25 mouse cellular contexts compared by ENCODE assay signal in genomic region chr14:52061798-52062197, GRCm38 (mm10). TPM values are rescaled to one million over a fixed set of nuclear protein-coding genes. Genes with fewer than 3 reads are reported as not detected.
DNase-seq lines count a peak whose midpoint lies in the region; ATAC-seq and TF ChIP-seq lines count a peak whose summit lies in the region.
"Had no signal": no experiment of that assay in that cellular context is flagged by ENCODE, and none has a peak within 500 bp of the region (broad histone marks: within the 10 kb centered on the region; RNA-seq: fewer than 3 reads in every experiment).

No protein-coding gene starts in this region.

- H3K27ac ChIP-seq in cerebellum, adult 2 months (ENCODE audit: insufficient read depth, low read length), result peak overlapping the region; percentile 44
- no peak overlapping the region for H3K27ac ChIP-seq in intestine, embryonic 16.5 days (ENCODE audit: low read length)
- H3K27ac ChIP-seq: embryonic facial prominence, embryonic 13.5 days; forebrain, embryonic 13.5 days; gastrocnemius, adult 2 months; heart, embryonic 10.5 days; hindbrain, embryonic 13.5 days; hindbrain, postnatal 0 days; kidney, embryonic 15.5 days had no signal

- no peak for ATAC-seq in cerebellum, adult (ENCODE audit: insufficient number of reproducible peaks, low FRiP score, low TSS enrichment)
- ATAC-seq in intestine, embryonic 16.5 days, result no peak
- ATAC-seq: forebrain, embryonic 13.5 days; forebrain, postnatal 0 days; hindbrain, postnatal 0 days had no signal

- 61% methylated on average over 8 of the region's 8 CpGs for WGBS in cerebellum, adult 2 months
- WGBS in intestine, embryonic 16.5 days, result 87% methylated on average over 8 of the region's 8 CpGs

- DNase-seq in cerebellum, adult 11-12 months, result peak; percentile 66
- peak; percentile 64 to 67 for DNase-seq in cerebellum, adult 2 months
- peak; percentile 56 to 57 for DNase-seq in cerebellum, postnatal 10 days
- no peak for DNase-seq in adrenal gland, postnatal 10 days
- no peak for DNase-seq in kidney, adult 18-20 months
- DNase-seq: adrenal gland, adult 8-10 months; forebrain, postnatal 0 days; gastrocnemius, adult 2 months; gastrocnemius, postnatal 25 days; heart, adult 18-20 months; heart, postnatal 10 days; kidney, adult 2 months had no signal

- H3K36me3 ChIP-seq in E14TG2a.4 (ENCODE audit: insufficient read depth, low read length), result no peaks in the 10 kb centered on the region; the same call in 1 of the 2 replicates
- H3K36me3 ChIP-seq in intestine, embryonic 16.5 days (ENCODE audit: control insufficient read depth, insufficient read depth, low read length), result no peaks in the 10 kb centered on the region
- H3K36me3 ChIP-seq: embryonic facial prominence, embryonic 13.5 days; heart, embryonic 10.5 days; hindbrain, embryonic 13.5 days; kidney, embryonic 15.5 days had no signal

- H3K4me2 ChIP-seq in intestine, embryonic 16.5 days (ENCODE audit: low read depth, low read length), result no peak overlapping the region
- H3K4me2 ChIP-seq: embryonic facial prominence, embryonic 13.5 days; forebrain, embryonic 13.5 days; hindbrain, embryonic 13.5 days; kidney, embryonic 15.5 days had no signal

- H3K4me3 ChIP-seq in E14TG2a.4 (replicated peaks; ENCODE audit: low read length), result 0 out of 2 replicates have a peak overlapping the region, but pooled peaks have one; percentile 5
- no peak overlapping the region for H3K4me3 ChIP-seq in cerebellum, adult 2 months (replicated peaks; ENCODE audit: insufficient read depth, low read depth, low read length)
- H3K4me3 ChIP-seq in intestine, embryonic 16.5 days (ENCODE audit: low read length), result no peak overlapping the region
- H3K4me3 ChIP-seq: embryonic facial prominence, embryonic 13.5 days; forebrain, embryonic 13.5 days; gastrocnemius, adult 2 months; heart, embryonic 10.5 days; hindbrain, embryonic 13.5 days; kidney, embryonic 15.5 days had no signal

- peaks cover 68% of the 10 kb centered on the region for H3K4me1 ChIP-seq in E14TG2a.4 (replicated peaks; ENCODE audit: low read depth, low read length)
- H3K4me1 ChIP-seq in cerebellum, adult 2 months (ENCODE audit: control insufficient read depth, insufficient read depth, low read length), result peaks cover 26% of the 10 kb centered on the region
- no peaks in the 10 kb centered on the region; the same call in 1 of the 2 replicates for H3K4me1 ChIP-seq in intestine, embryonic 16.5 days (ENCODE audit: control insufficient read depth, insufficient read depth, low read length)
- H3K4me1 ChIP-seq: embryonic facial prominence, embryonic 13.5 days; forebrain, embryonic 13.5 days; heart, embryonic 10.5 days; hindbrain, embryonic 13.5 days; kidney, embryonic 15.5 days had no signal

- H3K9me3 ChIP-seq in E14TG2a.4 (ENCODE audit: low read length), result peaks cover 3% of the 10 kb centered on the region; the same call in 1 of the 2 replicates
- H3K9me3 ChIP-seq in intestine, embryonic 16.5 days (ENCODE audit: control insufficient read depth, low read length), result no peaks in the 10 kb centered on the region
- H3K9me3 ChIP-seq: embryonic facial prominence, embryonic 13.5 days; forebrain, embryonic 13.5 days; heart, embryonic 10.5 days; hindbrain, embryonic 13.5 days; kidney, embryonic 15.5 days had no signal

- H3K9ac ChIP-seq in intestine, embryonic 16.5 days (ENCODE audit: low read depth, low read length), result no peak overlapping the region
- H3K9ac ChIP-seq: embryonic facial prominence, embryonic 13.5 days; forebrain, embryonic 13.5 days; forebrain, postnatal 0 days; hindbrain, embryonic 13.5 days; kidney, embryonic 15.5 days had no signal

- no peaks in the 10 kb centered on the region for H3K27me3 ChIP-seq in E14TG2a.4 (ENCODE audit: insufficient read depth, low read length)
- H3K27me3 ChIP-seq in cerebellum, adult 2 months (ENCODE audit: control insufficient read depth, insufficient read depth, low read length), result no peaks in the 10 kb centered on the region
- H3K27me3 ChIP-seq in intestine, embryonic 16.5 days (replicated peaks; ENCODE audit: control insufficient read depth, insufficient read depth, low read length), result no peaks in the 10 kb centered on the region
- H3K27me3 ChIP-seq: embryonic facial prominence, embryonic 13.5 days; forebrain, embryonic 13.5 days; hindbrain, embryonic 13.5 days; kidney, embryonic 15.5 days had no signal

- no peak for TF ChIP-seq CTCF in E14TG2a.4 (conservative IDR thresholded peaks at IDR 0.05; ENCODE audit: low read length)
- no peak for TF ChIP-seq CTCF in cerebellum, adult 2 months (IDR thresholded peaks at IDR 0.05; ENCODE audit: borderline replicate concordance, insufficient read depth, low read depth, low read length)

- TF ChIP-seq POLR2A in cerebellum, adult 2 months (IDR thresholded peaks at IDR 0.05; ENCODE audit: borderline replicate concordance, insufficient read depth, low read length), result no peak

RNA-seq across cellular contexts. Expression of gene Olfr221, which starts 19.5 kb away (rescaled TPM):
- polyA plus RNA-seq in cerebellum, adult 2 months (2012; rRNA removed), result 0.03 and 0.10 TPM in 2 replicates
- total RNA-seq in adrenal gland, postnatal 10 days (2021), result not detected
- not detected in 2 replicates for polyA plus RNA-seq in intestine, embryonic 16.5 days (2015; fragmentation: Nextera tagmentation; extraction: Ambion mirVana)
- total RNA-seq: adrenal gland, adult 8-10 months; forebrain, postnatal 0 days; gastrocnemius, adult 2 months; gastrocnemius, postnatal 25 days; heart, adult 18-20 months; heart, postnatal 10 days; hematopoietic stem cell, adult 5-6 weeks; hindbrain, postnatal 0 days had no signal
- polyA plus RNA-seq: C2C12; embryonic facial prominence, embryonic 13.5 days; forebrain, embryonic 13.5 days; forebrain, postnatal 0 days; heart, embryonic 10.5 days; heart, embryonic 14.5 days; hindbrain, embryonic 13.5 days; hindbrain, postnatal 0 days; intestine, embryonic 14.5 days; kidney, adult 2 months; kidney, embryonic 15.5 days had no signal

RNA-seq across cellular contexts. Expression of gene Zfp219, which starts 41.3 kb away (rescaled TPM):
- polyA plus RNA-seq in cerebellum, adult 2 months (2012; rRNA removed), result 184 and 188 TPM in 2 replicates
- total RNA-seq in adrenal gland, postnatal 10 days (2021), result 10 to 100 TPM; 54.6 to 59.2 TPM
- 19.7 and 20.5 TPM in 2 replicates for polyA plus RNA-seq in intestine, embryonic 16.5 days (2015; fragmentation: Nextera tagmentation; extraction: Ambion mirVana)

RNA-seq across cellular contexts. Expression of gene Hnrnpc, which starts 42.0 kb away (rescaled TPM):
- 254 and 281 TPM in 2 replicates for polyA plus RNA-seq in cerebellum, adult 2 months (2012; rRNA removed)
- total RNA-seq in adrenal gland, postnatal 10 days (2021), result 100 to 1,000 TPM; 186 TPM
- 447 and 515 TPM in 2 replicates for polyA plus RNA-seq in intestine, embryonic 16.5 days (2015; fragmentation: Nextera tagmentation; extraction: Ambion mirVana)

RNA-seq across cellular contexts. Expression of gene Tmem253, which starts 46.3 kb away (rescaled TPM):
- polyA plus RNA-seq in cerebellum, adult 2 months (2012; rRNA removed), result 2.0 and 2.4 TPM in 2 replicates
- total RNA-seq in adrenal gland, postnatal 10 days (2021), result 1 to 10 TPM; 4.8 to 7.0 TPM
- 99.0 and 118 TPM in 2 replicates for polyA plus RNA-seq in intestine, embryonic 16.5 days (2015; fragmentation: Nextera tagmentation; extraction: Ambion mirVana)
- total RNA-seq: hematopoietic stem cell, adult 5-6 weeks; hindbrain, postnatal 0 days had no signal

RNA-seq across cellular contexts. Expression of gene Rpgrip1, which starts 48.7 kb away (rescaled TPM):
- 1.1 and 1.2 TPM in 2 replicates for polyA plus RNA-seq in cerebellum, adult 2 months (2012; rRNA removed)
- total RNA-seq in adrenal gland, postnatal 10 days (2021), result 1 to 10 TPM in 1 of 2 experiments, under 1 TPM in 1; 0.42 to 1.3 TPM
- polyA plus RNA-seq in intestine, embryonic 16.5 days (2015; fragmentation: Nextera tagmentation; extraction: Ambion mirVana), result 42.9 and 48.5 TPM in 2 replicates
- total RNA-seq: gastrocnemius, adult 2 months; gastrocnemius, postnatal 25 days had no signal

Comparison
In these comparisons a context has a peak if more than half of its experiments do, and no peak if none do; other contexts are left out.
1. DNase-seq: peak in cerebellum, adult 11-12 months (single experiment), cerebellum, adult 2 months (2 of 2) and cerebellum, postnatal 10 days (2 of 2); none in adrenal gland, postnatal 10 days (single experiment) and kidney, adult 18-20 months (single experiment).